Mouse (Mus musculus) cortical plate, adult 2 months (tissue): ENCODE measurements around the gene Gpr183. TPM values are rescaled to one million over a fixed set of nuclear protein-coding genes. Genes with fewer than 3 reads are reported as not detected.

Source experiments
- H3K27ac ChIP-seq: fragments of 200-500 bp; 2 replicates; pipeline ENCODE4 v1.5.1; 2012; ENCODE audit warnings: low read length, control low read depth, inconsistent platforms; ENCODE audit not compliant: insufficient read depth
- H3K4me1 ChIP-seq: fragments of 200-500 bp; 2 replicates; pipeline ENCODE4 v1.6.1; 2011; ENCODE audit warnings: low read length; ENCODE audit not compliant: control insufficient read depth, insufficient read depth
- H3K4me3 ChIP-seq: fragments of 200-500 bp; 2 replicates; pipeline ENCODE4 v1.5.1; 2011; ENCODE audit warnings: mild to moderate bottlenecking, low read length, control low read depth; ENCODE audit not compliant: insufficient read depth
- CTCF ChIP-seq: fragments of 200-500 bp; IDR thresholded peaks from 2 replicates; pipeline ENCODE4 v1.5.1; 2011; ENCODE audit warnings: mild to moderate bottlenecking, control low read depth, low read length; ENCODE audit not compliant: insufficient read depth; ENCODE audit errors: extremely low read depth
- POLR2A ChIP-seq: fragments of 200-500 bp; IDR thresholded peaks from 2 replicates; pipeline ENCODE4 v1.6.1; 2011; ENCODE audit warnings: mild to moderate bottlenecking, low read length, control low read depth; ENCODE audit not compliant: insufficient read depth; ENCODE audit errors: extremely low read depth
- polyA plus RNA-seq: library from polyadenylated mRNA; depleted of rRNA; stranded (reverse); fragments of >200 nt; gene quantifications from 2 replicates; pipeline ENCODE4 v1.2.3, GENCODE M21; 2012; rRNA removed

The Gpr183 gene
- polyA plus RNA-seq, result 1.6 and 1.9 TPM in 2 replicates

DNA sequence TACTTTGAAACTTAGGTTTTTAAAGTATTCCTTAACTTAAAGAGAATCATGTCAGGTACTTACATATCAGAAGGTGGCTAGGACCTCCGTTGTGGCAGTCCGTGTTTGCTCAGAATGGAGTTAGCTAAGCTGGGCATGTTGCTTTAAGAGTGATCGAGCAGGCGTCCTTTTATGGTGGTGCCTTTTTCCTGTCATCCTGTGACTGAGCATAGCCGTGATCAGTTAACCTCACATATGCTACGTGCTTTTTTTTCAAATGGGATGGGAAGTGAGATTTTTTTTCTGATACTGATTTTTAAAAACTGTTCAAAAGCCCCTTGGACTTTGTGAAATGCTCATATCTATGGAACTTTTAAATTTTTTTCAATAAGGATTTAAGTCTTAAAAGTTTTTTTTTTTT lies at the start of gene Gpr183:
TSS of gene Gpr183 (minus strand) at position 206 of the 400 bp plus-strand sequence.
- TF ChIP-seq POLR2A, result no peak
- TF ChIP-seq CTCF, result no peak

DNA sequence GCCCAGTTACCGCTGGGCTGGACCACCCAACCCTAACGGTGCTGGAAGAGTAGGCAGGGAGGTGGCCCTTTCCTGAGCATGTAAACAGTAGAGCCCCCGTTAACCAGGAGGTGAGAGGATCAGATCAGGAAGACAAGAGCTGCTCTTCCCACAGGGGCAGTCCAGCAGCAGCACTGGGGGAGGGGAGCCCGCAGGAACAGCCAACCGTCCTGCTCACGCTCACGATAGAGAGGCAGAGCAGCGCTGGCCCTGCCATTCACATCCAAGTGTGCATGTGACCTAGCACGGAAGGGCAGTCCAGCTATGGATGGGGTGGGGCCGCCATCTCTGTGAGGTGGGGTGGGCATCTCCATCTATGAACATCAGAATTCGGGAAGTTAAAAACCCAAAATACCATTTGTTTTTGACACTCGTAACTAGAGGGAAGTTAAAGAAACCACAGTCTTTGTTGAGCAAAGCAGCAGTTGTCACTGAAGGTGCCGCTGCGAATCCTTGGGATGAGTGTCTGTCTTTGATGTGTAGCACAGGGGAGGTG lies 48.5 kb upstream of the Gpr183 start:
- Histone ChIP-seq H3K4me3 (no peak overlapping the region), H3K4me1 (no peaks in the 10 kb centered on the region), H3K27ac (no peak overlapping the region)
- TF ChIP-seq POLR2A (no peak), CTCF (no peak)

More for the DNA sequence above, at the start of gene Gpr183:
- H3K27ac ChIP-seq, result no peak within 1 kb of the TSS
- peaks cover 9% of the 10 kb centered on the region for H3K4me1 ChIP-seq
- H3K4me3 ChIP-seq, result no peak within 1 kb of the TSS

DNA sequence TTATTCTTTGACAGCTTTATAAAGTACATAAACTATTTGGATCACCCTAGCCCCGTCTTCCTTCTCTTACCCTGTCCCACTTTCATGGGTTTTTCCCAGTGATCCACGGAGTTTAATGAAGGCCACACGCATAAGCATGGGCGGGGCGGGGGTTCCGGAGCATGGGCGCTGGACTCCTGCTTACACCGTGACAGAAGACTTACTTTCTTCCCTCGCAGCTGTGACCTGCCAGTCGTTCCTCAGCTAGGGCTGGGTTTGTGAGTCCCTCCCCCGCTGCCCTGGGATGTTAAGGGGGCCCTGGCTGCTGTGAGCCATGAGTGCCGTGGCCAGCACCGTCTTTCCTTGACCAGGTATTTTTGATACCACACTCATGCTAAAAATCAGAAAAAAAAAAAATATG lies 47.8 kb upstream of the Gpr183 start:
- TF ChIP-seq CTCF, result no peak
- TF ChIP-seq POLR2A, result no peak
- Histone ChIP-seq H3K4me1 (no peaks in the 10 kb centered on the region), H3K4me3 (no peak overlapping the region)

DNA sequence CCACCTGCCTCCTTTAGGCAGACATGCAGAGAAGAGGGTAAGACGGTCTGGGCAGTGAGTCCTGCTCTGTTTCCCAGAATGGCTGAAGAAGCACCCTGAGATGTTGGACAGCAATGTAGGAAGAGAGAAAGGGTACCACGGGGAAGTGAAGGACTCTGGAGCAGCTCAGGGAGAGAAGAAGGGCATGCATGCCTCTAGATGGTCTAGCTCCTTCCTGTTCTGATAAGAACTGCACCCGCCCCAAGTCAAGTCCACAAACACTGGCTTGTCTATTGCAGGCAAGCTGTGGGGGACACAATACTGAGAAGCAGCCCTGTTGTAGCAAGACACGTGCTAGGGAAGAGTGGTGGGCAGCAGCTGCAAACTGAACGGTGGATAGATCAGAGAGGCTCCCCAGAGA lies 47.2 kb upstream of the Gpr183 start:
- H3K27ac ChIP-seq, result no peak overlapping the region
- TF ChIP-seq POLR2A (no peak), CTCF (no peak)
- no peak overlapping the region for H3K4me3 ChIP-seq
- H3K4me1 ChIP-seq, result no peaks in the 10 kb centered on the region

More for the DNA sequence above, 47.8 kb upstream of the Gpr183 start:
- no peak overlapping the region for H3K27ac ChIP-seq

DNA sequence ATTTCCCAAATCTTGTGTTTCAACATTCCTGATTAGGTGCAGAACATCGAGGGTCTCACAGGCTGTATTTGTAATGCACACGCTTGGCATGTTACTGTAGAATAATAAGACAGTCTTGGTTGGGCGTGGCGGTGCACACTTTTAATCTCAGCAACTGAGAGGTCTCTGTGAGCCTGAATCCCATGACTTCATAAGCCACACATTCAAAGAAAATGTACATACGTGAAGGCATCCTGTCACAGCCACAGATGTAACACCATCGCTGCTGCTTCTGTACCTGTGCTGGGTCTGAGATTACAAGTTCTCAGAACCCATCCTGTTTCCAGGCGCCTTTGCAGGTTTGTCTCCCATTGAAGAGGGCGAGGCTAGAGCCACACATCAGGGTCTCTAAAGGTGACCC lies 46.8 kb upstream of the Gpr183 start:
- H3K4me1 ChIP-seq, result no peaks in the 10 kb centered on the region
- H3K27ac ChIP-seq, result no peak overlapping the region
- H3K4me3 ChIP-seq, result no peak overlapping the region
- TF ChIP-seq POLR2A, result no peak
- TF ChIP-seq CTCF, result no peak

DNA sequence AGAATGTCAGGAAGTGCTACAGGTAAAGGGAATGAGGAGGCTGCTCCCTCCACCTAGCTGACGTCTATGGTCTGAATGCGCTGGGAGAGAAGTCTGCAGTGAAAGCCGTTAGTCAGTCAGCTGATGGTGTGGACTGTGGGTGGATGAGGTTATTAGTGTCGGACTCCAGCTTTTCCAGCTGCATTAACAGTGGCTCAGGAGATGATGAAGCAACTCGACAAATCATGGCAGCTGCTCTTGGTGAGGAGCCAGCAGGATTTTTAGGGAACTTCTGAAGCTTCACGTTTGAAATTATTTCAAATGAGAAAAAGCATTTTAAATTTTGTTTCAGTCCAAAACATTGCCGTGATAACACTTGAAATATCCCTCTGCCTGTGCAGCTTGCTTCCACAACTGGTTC lies 45.3 kb upstream of the Gpr183 start:
- TF ChIP-seq POLR2A (no peak), CTCF (no peak)
- Histone ChIP-seq H3K4me3 (no peak overlapping the region), H3K4me1 (no peaks in the 10 kb centered on the region), H3K27ac (no peak overlapping the region)

DNA sequence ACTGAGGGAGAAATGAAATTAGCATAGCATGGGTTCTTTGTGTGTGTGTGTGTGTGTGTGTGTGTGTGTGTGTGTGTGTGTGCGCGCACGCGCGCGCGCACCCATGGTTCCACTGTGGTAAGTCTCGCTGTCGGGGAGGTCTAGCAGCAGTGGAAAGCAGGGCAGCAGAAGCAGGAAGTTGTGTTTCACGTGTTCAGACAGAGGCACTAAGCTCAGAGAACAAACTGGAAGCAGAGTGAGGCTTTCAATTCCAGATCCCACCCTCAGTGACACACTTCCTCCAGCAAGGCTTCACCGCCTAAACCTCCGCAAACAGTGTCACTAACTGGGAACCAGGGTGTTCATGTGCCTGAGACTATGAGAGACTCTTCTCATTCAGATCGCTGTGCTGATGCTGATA lies 44.5 kb upstream of the Gpr183 start:
- Histone ChIP-seq H3K27ac (no peak overlapping the region), H3K4me1 (no peaks in the 10 kb centered on the region), H3K4me3 (no peak overlapping the region)
- TF ChIP-seq CTCF (no peak), POLR2A (no peak)

DNA sequence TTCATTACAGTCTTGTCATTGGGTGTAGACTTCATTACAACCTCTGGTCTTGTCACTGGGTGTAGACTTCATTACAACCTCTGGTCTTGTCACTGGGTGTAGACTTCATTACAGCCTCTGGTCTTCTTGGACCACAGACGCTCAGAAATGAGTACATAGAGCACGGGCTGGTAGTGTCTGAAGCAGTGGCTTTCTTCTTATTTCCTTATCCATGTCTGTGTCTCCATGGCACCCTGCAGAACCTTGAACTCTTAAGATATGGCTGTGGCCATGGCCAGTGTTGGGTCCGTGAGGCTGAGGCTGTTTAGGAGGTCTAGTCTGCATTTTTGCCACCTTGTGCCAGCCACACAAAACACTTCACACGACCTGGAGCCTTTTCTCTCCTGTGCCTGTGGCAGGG lies 43.3 kb upstream of the Gpr183 start:
- no peak for TF ChIP-seq CTCF
- TF ChIP-seq POLR2A, result no peak
- no peak overlapping the region for H3K4me3 ChIP-seq
- H3K4me1 ChIP-seq, result no peaks in the 10 kb centered on the region
- H3K27ac ChIP-seq, result no peak overlapping the region

DNA sequence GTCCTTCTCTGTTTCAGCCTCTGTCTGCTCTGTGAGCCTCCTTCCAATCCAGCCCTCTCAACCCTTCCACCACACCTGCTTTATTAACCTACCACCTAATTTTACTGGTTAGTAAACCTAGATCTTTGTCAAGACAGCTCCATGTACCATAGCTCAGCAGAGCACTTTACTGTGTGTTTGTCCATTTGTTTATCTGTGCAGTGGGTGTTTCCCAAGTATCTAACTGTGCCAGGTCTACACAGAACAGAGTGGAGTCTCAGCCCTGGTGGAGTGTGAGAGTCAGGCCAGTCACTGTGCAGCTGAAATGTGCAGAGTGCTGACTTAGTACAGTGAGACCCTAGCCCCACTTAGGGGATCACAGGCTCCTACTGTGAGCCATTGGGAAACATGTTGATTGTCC lies 38.8 kb upstream of the Gpr183 start:
- Histone ChIP-seq H3K27ac (no peak overlapping the region), H3K4me1 (peaks cover 1% of the 10 kb centered on the region; the same call in 1 of the 2 replicates), H3K4me3 (no peak overlapping the region)
- no peak for TF ChIP-seq POLR2A
- no peak for TF ChIP-seq CTCF

DNA sequence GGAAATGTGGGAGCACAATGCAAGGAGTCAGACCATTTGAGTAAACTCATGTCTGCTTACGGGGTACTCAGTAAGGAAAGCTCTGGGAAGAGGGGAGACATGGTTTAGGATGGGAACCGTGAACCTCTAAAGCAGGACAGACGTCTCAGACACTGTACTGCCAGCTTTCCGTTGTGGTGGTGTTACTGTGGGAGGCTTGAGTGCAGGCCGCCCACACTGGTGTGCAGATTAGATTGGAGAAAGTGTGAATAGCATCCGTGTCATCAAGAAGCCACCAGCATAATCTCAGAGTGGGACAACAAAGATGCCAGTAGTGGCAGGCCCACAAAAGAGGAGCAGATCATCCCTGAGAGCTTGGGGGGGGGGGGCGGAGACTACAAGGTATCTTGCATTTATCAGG lies 37.2 kb upstream of the Gpr183 start:
- H3K4me1 ChIP-seq, result peaks cover 1% of the 10 kb centered on the region; the same call in 1 of the 2 replicates
- no peak for TF ChIP-seq CTCF
- no peak for TF ChIP-seq POLR2A
- no peak overlapping the region for H3K4me3 ChIP-seq
- no peak overlapping the region for H3K27ac ChIP-seq
